Mouse (Mus musculus): ENCODE measurements around the gene Kcnip3. TPM values are rescaled to one million over a fixed set of nuclear protein-coding genes. Genes with fewer than 3 reads are reported as not detected.

Kcnip3 gene
- total and polyA plus RNA-seq, 3 experiments = 0.22 TPM; not detected in 2

GRCm38 (mm10) chr2:127411126-127411525, 110.8 kb downstream of the Kcnip3 start:
- H3K27me3 ChIP-seq (ENCODE audit: control insufficient read depth in 1 of 2, insufficient read depth in 2 of 2, low read length in 2 of 2) = peaks cover 1 to 6% of the 10 kb centered on the region in 2 experiments; a peak in 3 of 4 replicates
- TF ChIP-seq MAFK (IDR thresholded peaks at IDR 0.05; ENCODE audit: borderline replicate concordance, low read depth, low read length) = no peak
- TF ChIP-seq ZC3H11A (IDR thresholded peaks at IDR 0.05; ENCODE audit: low read depth, low read length) = no peak
- no peak for TF ChIP-seq TCF12 (IDR thresholded peaks at IDR 0.05; ENCODE audit: low read depth, low read length)
- TF ChIP-seq KAT2A (conservative IDR thresholded peaks at IDR 0.05; ENCODE audit: low read depth, low read length) = no peak
- no peak for TF ChIP-seq MEF2A (IDR thresholded peaks at IDR 0.05; ENCODE audit: extremely low read depth, insufficient replicate concordance, low read depth, low read length, poor library complexity, severe bottlenecking)
- TF ChIP-seq NRF1 (IDR thresholded peaks at IDR 0.05; ENCODE audit: insufficient read depth, low read depth, low read length, poor library complexity, severe bottlenecking) = no peak
- no peak for TF ChIP-seq USF2 (IDR thresholded peaks at IDR 0.05; ENCODE audit: borderline replicate concordance in 1 of 2, insufficient read depth in 1 of 2, low read depth in 1 of 2, low read length in 2 of 2)
- TF ChIP-seq MYB (IDR thresholded peaks at IDR 0.05; ENCODE audit: low read depth, low read length) = no peak
- no peak for TF ChIP-seq USF1 (IDR thresholded peaks at IDR 0.05; ENCODE audit: low read depth, low read length)
- TF ChIP-seq NELFE (IDR thresholded peaks at IDR 0.05; ENCODE audit: low read depth, low read length) = no peak
- TF ChIP-seq MXI1 (IDR thresholded peaks at IDR 0.05; ENCODE audit: low read depth, low read length) = no peak
- no peak for TF ChIP-seq CHD1 (IDR thresholded peaks at IDR 0.05; ENCODE audit: low read depth, low read length)
- TF ChIP-seq ETS1 (IDR thresholded peaks at IDR 0.05; ENCODE audit: low read depth, low read length) = no peak
- TF ChIP-seq ZKSCAN1 (IDR thresholded peaks at IDR 0.05; ENCODE audit: low read depth, low read length) = no peak
- TF ChIP-seq RCOR1 (IDR thresholded peaks at IDR 0.05; ENCODE audit: low read depth, low read length) = no peak

More at GRCm38 (mm10) chr2:127411126-127411525, 110.8 kb downstream of the Kcnip3 start:
- H3K27ac ChIP-seq (ENCODE audit: control insufficient read depth, low read depth, low read length) = no peak overlapping the region
- no peaks in the 10 kb centered on the region for H3K4me1 ChIP-seq (ENCODE audit: control insufficient read depth in 1 of 2, insufficient read depth in 2 of 2, low read length in 2 of 2)
- no peak for DNase-seq (ENCODE audit: low read depth, low spot score)
- no peaks in the 10 kb centered on the region for H3K9me3 ChIP-seq (replicated peaks; ENCODE audit: insufficient read depth, low read length)
- H3K36me3 ChIP-seq (ENCODE audit: control insufficient read depth in 1 of 2, insufficient read depth in 2 of 2, low read length in 2 of 2) = no peaks in the 10 kb centered on the region
- no peak overlapping the region for H3K9ac ChIP-seq (ENCODE audit: control insufficient read depth, low read depth, low read length, poor library complexity, severe bottlenecking)
- H3K79me2 ChIP-seq (ENCODE audit: control insufficient read depth, insufficient read depth, low read length, poor library complexity) = no peaks in the 10 kb centered on the region
- H3K4me3 ChIP-seq (ENCODE audit: control insufficient read depth in 1 of 2, insufficient read depth in 1 of 2, low read depth in 2 of 2, low read length in 2 of 2) = no peak overlapping the region

Other genes starting within 250 kb of the Kcnip3 start
- 6.5 and 10.4 TPM in 2 replicates for gene Dusp2, start 185.9 kb downstream of the Kcnip3 start, total RNA-seq (2012; rRNA removed)
- gene Dusp2, start 185.9 kb downstream of the Kcnip3 start, polyA plus RNA-seq (2012; ENCODE audit: insufficient read depth in 1 of 2, insufficient read length in 2 of 2, low read depth in 1 of 2, low replicate concordance in 2 of 2, missing spikeins in 1 of 2) = 10 to 100 TPM in 1 of 2 experiments, not detected in 1; 11.6 TPM
- gene Astl, start 183.5 kb downstream of the Kcnip3 start, total RNA-seq (2012; rRNA removed) = not detected in 2 replicates
- gene Astl, start 183.5 kb downstream of the Kcnip3 start, polyA plus RNA-seq (2012; ENCODE audit: insufficient read depth in 1 of 2, insufficient read length in 2 of 2, low read depth in 1 of 2, low replicate concordance in 2 of 2, missing spikeins in 1 of 2) = not detected
- not detected in 2 replicates for gene Adra2b, start 158.9 kb downstream of the Kcnip3 start, total RNA-seq (2012; rRNA removed)
- gene Adra2b, start 158.9 kb downstream of the Kcnip3 start, polyA plus RNA-seq (2012; ENCODE audit: insufficient read depth in 1 of 2, insufficient read length in 2 of 2, low read depth in 1 of 2, low replicate concordance in 2 of 2, missing spikeins in 1 of 2) = not detected
- not detected in 2 replicates for gene Gpat2, start 96.9 kb downstream of the Kcnip3 start, total RNA-seq (2012; rRNA removed)
- under 1 TPM in 1 of 2 experiments, not detected in 1; 0.07 TPM for gene Gpat2, start 96.9 kb downstream of the Kcnip3 start, polyA plus RNA-seq (2012; ENCODE audit: insufficient read depth in 1 of 2, insufficient read length in 2 of 2, low read depth in 1 of 2, low replicate concordance in 2 of 2, missing spikeins in 1 of 2)
- 7.2 and 8.2 TPM in 2 replicates for gene Fahd2a, start 77.5 kb downstream of the Kcnip3 start, total RNA-seq (2012; rRNA removed)
- gene Fahd2a, start 77.5 kb downstream of the Kcnip3 start, polyA plus RNA-seq (2012; ENCODE audit: insufficient read depth in 1 of 2, insufficient read length in 2 of 2, low read depth in 1 of 2, low replicate concordance in 2 of 2, missing spikeins in 1 of 2) = 1 to 10 TPM in 1 of 2 experiments, not detected in 1; 6.8 TPM
- gene Prom2, start 19.4 kb upstream of the Kcnip3 start, total RNA-seq (2012; rRNA removed) = not detected in 2 replicates
- not detected for gene Prom2, start 19.4 kb upstream of the Kcnip3 start, polyA plus RNA-seq (2012; ENCODE audit: insufficient read depth in 1 of 2, insufficient read length in 2 of 2, low read depth in 1 of 2, low replicate concordance in 2 of 2, missing spikeins in 1 of 2)
- 2.7 and 4.2 TPM in 2 replicates for gene Zfp661, start 65.0 kb upstream of the Kcnip3 start, total RNA-seq (2012; rRNA removed)
- gene Zfp661, start 65.0 kb upstream of the Kcnip3 start, polyA plus RNA-seq (2012; ENCODE audit: insufficient read depth in 1 of 2, insufficient read length in 2 of 2, low read depth in 1 of 2, low replicate concordance in 2 of 2, missing spikeins in 1 of 2) = 1 to 10 TPM in 1 of 2 experiments, not detected in 1; 5.9 TPM
- gene Mrps5, start 65.1 kb upstream of the Kcnip3 start, total RNA-seq (2012; rRNA removed) = 124 and 133 TPM in 2 replicates
- gene Mrps5, start 65.1 kb upstream of the Kcnip3 start, polyA plus RNA-seq (2012; ENCODE audit: insufficient read depth in 1 of 2, insufficient read length in 2 of 2, low read depth in 1 of 2, low replicate concordance in 2 of 2, missing spikeins in 1 of 2) = 1,000 to 10,000 TPM in 1 of 2 experiments, 100 to 1,000 TPM in 1; 124 to 1,057 TPM
- not detected in 2 replicates for gene Mal, start 134.6 kb upstream of the Kcnip3 start, total RNA-seq (2012; rRNA removed)
- gene Mal, start 134.6 kb upstream of the Kcnip3 start, polyA plus RNA-seq (2012; ENCODE audit: insufficient read depth in 1 of 2, insufficient read length in 2 of 2, low read depth in 1 of 2, low replicate concordance in 2 of 2, missing spikeins in 1 of 2) = not detected
- not detected in 2 replicates for gene Mall, start 207.8 kb upstream of the Kcnip3 start, total RNA-seq (2012; rRNA removed)
- not detected for gene Mall, start 207.8 kb upstream of the Kcnip3 start, polyA plus RNA-seq (2012; ENCODE audit: insufficient read depth in 1 of 2, insufficient read length in 2 of 2, low read depth in 1 of 2, low replicate concordance in 2 of 2, missing spikeins in 1 of 2)

Measured in MEL (cell line).